Mouse (Mus musculus) ES-E14 (cell line): ENCODE results near the gene Clspn. TPM values are rescaled to one million over a fixed set of nuclear protein-coding genes. Genes with fewer than 3 reads are reported as not detected.

Experiments
- DNase-seq: peaks from one replicate; pipeline ENCODE4 v3.0.0-alpha.2; 2013; ENCODE audit warnings: low read depth, low spot score
- H3K27ac ChIP-seq: 2 replicates; pipeline ENCODE4 v1.5.1; 2012; ENCODE audit warnings: low read depth, mild to moderate bottlenecking, low read length, moderate library complexity, mixed read lengths; ENCODE audit not compliant: poor library complexity, insufficient read depth, severe bottlenecking
- H3K36me3 ChIP-seq: 2 replicates; pipeline ENCODE4 v1.6.1; 2012; ENCODE audit warnings: mild to moderate bottlenecking, low read length, moderate library complexity, mixed read lengths; ENCODE audit not compliant: control insufficient read depth, poor library complexity, insufficient read depth, severe bottlenecking
- H3K4me1 ChIP-seq, 2 experiments: fragments of 150-350 bp in 1 of 2; sonication (generic) in 1 of 2; 2 replicates each; pipeline ENCODE4 v1.6.1; 2012; ENCODE audit warnings: low read length in 2 of 2, mild to moderate bottlenecking in 1 of 2, mixed read lengths in 1 of 2; ENCODE audit not compliant: control insufficient read depth in 2 of 2, insufficient read depth in 2 of 2, poor library complexity in 1 of 2
- H3K4me3 ChIP-seq, 2 experiments: fragments of 150-350 bp in 1 of 2; sonication (generic) in 1 of 2; 2 replicates each; pipeline ENCODE4 v1.5.1; 2012; ENCODE audit warnings: low read length in 2 of 2, low read depth in 1 of 2, mild to moderate bottlenecking in 1 of 2, mixed read lengths in 1 of 2; ENCODE audit not compliant: insufficient read depth in 1 of 2, poor library complexity in 1 of 2, severe bottlenecking in 1 of 2
- H3K9ac ChIP-seq: 2 replicates; pipeline ENCODE4 v1.6.1; 2012; ENCODE audit warnings: low read depth, mild to moderate bottlenecking, low read length, mixed read lengths; ENCODE audit not compliant: poor library complexity, insufficient read depth, severe bottlenecking
- H3K9me3 ChIP-seq: fragments of 150-350 bp; sonication (generic); 2 replicates; pipeline ENCODE4 v1.6.1; 2012; ENCODE audit warnings: low read depth, mild to moderate bottlenecking, low read length; ENCODE audit not compliant: control insufficient read depth, insufficient read depth
- CHD2 ChIP-seq: IDR thresholded peaks from 2 replicates; pipeline ENCODE4 v1.6.1; 2014; ENCODE audit warnings: mild to moderate bottlenecking, low read depth, low read length, inconsistent platforms
- HCFC1 ChIP-seq: IDR thresholded peaks from 2 replicates; pipeline ENCODE4 v1.6.1; 2012; ENCODE audit warnings: low read length, inconsistent platforms, borderline replicate concordance; ENCODE audit not compliant: insufficient read depth
- MAFK ChIP-seq: IDR thresholded peaks from 2 replicates; pipeline ENCODE4 v1.6.1; 2014; ENCODE audit warnings: mild to moderate bottlenecking, low read depth, low read length, inconsistent platforms; ENCODE audit not compliant: insufficient read depth
- ZC3H11A ChIP-seq: IDR thresholded peaks from 2 replicates; pipeline ENCODE4 v1.6.1; 2012; ENCODE audit warnings: low read depth, mild to moderate bottlenecking, inconsistent platforms, low read length, borderline replicate concordance
- ZNF384 ChIP-seq: IDR thresholded peaks from 2 replicates; pipeline ENCODE4 v1.6.1; 2012; ENCODE audit warnings: low read depth, low read length, inconsistent platforms
- in situ Hi-C, 2 experiments: fragments of 600-800 bp; cut with MboI; formaldehyde crosslinking; loops; one replicate each; pipeline ENCODE4 v1.15.1; 2025; ENCODE audit warnings: low sequenced_read_pairs in 2 of 2, inconsistent platforms in 1 of 2; ENCODE audit not compliant: unreplicated experiment in 2 of 2
- total RNA-seq: library from RNA; depleted of rRNA; stranded (reverse); fragments of 300-350 nt; gene quantifications from 2 replicates; pipeline ENCODE4 v1.2.3, GENCODE M21; 2012

The Clspn gene
- total RNA-seq, 1 experiment: 26.2 TPM

GRCm38 (mm10) chr4:126546183-126546582, 10.6 kb upstream of the Clspn start:
- no peak for TF ChIP-seq MAFK
- TF ChIP-seq CHD2: no peak
- no peak for TF ChIP-seq ZNF384
- no peak for TF ChIP-seq HCFC1
- H3K9me3 ChIP-seq: no peaks in the 10 kb centered on the region
- in situ Hi-C loops: loop anchor here in 1 of 2 experiments (25.0 kb wide), 1 partner anchor 209 kb away; the partner anchor contains the start of gene Tekt2

DNA sequence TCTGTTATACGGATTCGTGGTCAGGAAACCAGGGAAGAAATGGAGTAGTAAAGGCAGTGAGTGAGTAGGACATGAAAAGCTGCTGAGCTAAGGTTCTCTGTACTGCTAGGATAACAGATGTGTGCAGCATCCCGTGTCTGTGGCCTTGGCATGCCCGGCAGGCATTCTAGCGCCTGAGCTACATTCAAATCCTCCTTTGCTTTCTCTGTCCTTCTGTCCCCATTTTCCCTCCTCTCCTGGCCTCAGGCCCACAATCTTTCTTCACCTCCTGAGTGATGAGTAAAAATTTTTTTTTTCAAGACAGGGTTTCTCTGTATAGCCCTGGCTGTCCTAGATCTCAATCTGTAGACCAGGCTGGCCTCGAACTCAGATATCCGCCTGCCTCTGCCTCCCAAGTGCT, 4.6 kb upstream of the Clspn start:
- Histone ChIP-seq H3K9ac (no peak overlapping the region), H3K27ac (no peak overlapping the region), H3K36me3 (no peaks in the 10 kb centered on the region), H3K9me3 (no peaks in the 10 kb centered on the region), H3K4me1 (no peaks in the 10 kb centered on the region), H3K4me3 (no peak overlapping the region)
- DNase-seq: no peak
- no peak for TF ChIP-seq HCFC1
- no peak for TF ChIP-seq ZNF384
- TF ChIP-seq MAFK: no peak
- TF ChIP-seq CHD2: no peak
- in situ Hi-C loops: no loop called here

More at GRCm38 (mm10) chr4:126546183-126546582, 10.6 kb upstream of the Clspn start:
- DNase-seq: no peak
- Histone ChIP-seq H3K9ac (no peak overlapping the region), H3K36me3 (no peaks in the 10 kb centered on the region), H3K4me1 (no peaks in the 10 kb centered on the region; a peak in 1 of 4 replicates), H3K4me3 (no peak overlapping the region), H3K27ac (no peak overlapping the region)

GRCm38 (mm10) chr4:126553105-126553504, 3.6 kb upstream of the Clspn start:
- H3K27ac ChIP-seq: no peak overlapping the region
- no peak for DNase-seq
- in situ Hi-C loops: no loop called here
- H3K4me1 ChIP-seq: no peaks in the 10 kb centered on the region
- no peaks in the 10 kb centered on the region for H3K36me3 ChIP-seq
- no peak overlapping the region for H3K9ac ChIP-seq
- no peaks in the 10 kb centered on the region for H3K9me3 ChIP-seq
- H3K4me3 ChIP-seq: no peak overlapping the region
- TF ChIP-seq HCFC1 (no peak), MAFK (no peak), ZC3H11A (no peak), CHD2 (no peak), ZNF384 (no peak)

DNA sequence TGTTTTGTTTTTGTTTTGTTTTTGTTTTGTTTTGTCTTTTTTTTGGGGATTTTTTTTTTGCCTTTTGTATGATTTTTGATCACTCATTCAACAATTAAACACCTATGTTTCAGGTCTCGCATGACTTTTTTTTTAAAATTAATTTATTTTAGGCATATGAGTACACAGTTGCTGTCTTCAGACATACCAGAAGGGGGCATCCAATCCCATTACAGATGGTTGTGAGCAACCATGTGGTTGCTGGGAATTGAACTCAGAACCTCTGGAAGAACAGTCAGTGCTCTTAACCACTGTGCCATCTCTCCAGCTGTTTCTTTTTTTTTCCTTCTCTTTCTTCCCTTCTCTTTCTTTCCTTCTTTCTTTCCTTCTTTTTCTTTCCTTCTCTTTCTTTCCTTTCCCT, 3.0 kb upstream of the Clspn start:
- TF ChIP-seq CHD2 (no peak), HCFC1 (no peak), ZNF384 (no peak), ZC3H11A (no peak), MAFK (no peak)
- Histone ChIP-seq H3K4me3 (no peak overlapping the region), H3K9me3 (no peaks in the 10 kb centered on the region), H3K27ac (no peak overlapping the region), H3K9ac (no peak overlapping the region), H3K4me1 (no peaks in the 10 kb centered on the region), H3K36me3 (no peaks in the 10 kb centered on the region)
- in situ Hi-C loops: no loop called here
- no peak for DNase-seq

DNA sequence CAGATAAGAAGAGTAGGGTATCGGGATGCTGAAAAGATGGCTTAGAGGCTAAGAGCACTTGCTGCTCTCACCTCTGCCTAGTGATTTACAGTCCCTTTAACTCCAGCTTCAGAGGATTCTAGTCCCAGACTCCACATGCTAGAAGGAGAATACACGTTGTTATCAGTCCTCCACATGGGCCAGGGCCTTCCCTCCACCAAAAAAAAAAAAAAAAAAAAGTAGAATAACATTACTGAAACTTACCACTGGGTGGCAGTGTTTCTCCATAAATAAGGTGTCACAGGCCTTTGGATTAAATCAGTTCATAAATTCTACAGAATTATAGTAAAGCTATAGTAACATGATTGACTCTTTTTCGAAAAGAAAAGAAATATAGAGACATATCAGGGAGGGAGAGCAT, 2.3 kb upstream of the Clspn start:
- no peaks in the 10 kb centered on the region for H3K4me1 ChIP-seq
- in situ Hi-C loops: no loop called here
- no peaks in the 10 kb centered on the region for H3K9me3 ChIP-seq
- H3K36me3 ChIP-seq: no peaks in the 10 kb centered on the region
- H3K9ac ChIP-seq: no peak overlapping the region
- peak; percentile 54 for DNase-seq
- no peak for TF ChIP-seq HCFC1
- TF ChIP-seq ZNF384: peak; percentile 100
- TF ChIP-seq MAFK: no peak
- TF ChIP-seq ZC3H11A: peak; percentile 67
- no peak for TF ChIP-seq CHD2
- H3K27ac ChIP-seq: no peak overlapping the region
- H3K4me3 ChIP-seq: no peak overlapping the region
